Mouse (Mus musculus): Measurements from ENCODE around the gene 1700018B08Rik. TPM values are rescaled to one million over a fixed set of nuclear protein-coding genes. Genes with fewer than 3 reads are reported as not detected.

The 1700018B08Rik gene
- polyA plus RNA-seq (2017; shearing (Covaris generic)), result not detected

DNA sequence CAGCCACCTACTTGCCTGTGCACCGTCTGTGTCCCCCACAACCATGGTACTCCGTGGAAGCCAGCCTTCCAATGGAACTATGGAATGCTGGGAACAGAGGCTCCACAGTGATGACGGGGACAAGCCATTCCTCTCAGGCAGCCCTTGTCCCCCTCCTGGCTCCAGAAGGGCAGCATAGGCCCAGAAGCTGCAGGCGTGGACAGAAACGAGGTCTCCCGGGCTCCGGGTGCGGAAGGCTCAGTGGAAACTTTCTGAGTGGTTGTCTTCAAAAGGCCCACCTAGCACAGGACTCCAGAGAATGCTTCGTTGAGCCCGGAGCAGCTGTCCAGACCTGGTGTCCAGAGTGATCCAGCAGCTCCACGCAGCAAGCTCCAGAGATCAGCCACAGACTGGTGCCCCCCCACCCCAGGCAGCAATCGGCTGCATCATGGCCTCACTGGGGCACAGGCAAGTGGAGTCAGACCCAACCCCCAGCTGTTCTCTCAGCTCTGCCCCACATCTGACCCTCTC is at the start of gene 1700018B08Rik:
TSS of gene 1700018B08Rik (minus strand) at position 45 of the 510 bp plus-strand sequence.
- no peak for ATAC-seq

DNA sequence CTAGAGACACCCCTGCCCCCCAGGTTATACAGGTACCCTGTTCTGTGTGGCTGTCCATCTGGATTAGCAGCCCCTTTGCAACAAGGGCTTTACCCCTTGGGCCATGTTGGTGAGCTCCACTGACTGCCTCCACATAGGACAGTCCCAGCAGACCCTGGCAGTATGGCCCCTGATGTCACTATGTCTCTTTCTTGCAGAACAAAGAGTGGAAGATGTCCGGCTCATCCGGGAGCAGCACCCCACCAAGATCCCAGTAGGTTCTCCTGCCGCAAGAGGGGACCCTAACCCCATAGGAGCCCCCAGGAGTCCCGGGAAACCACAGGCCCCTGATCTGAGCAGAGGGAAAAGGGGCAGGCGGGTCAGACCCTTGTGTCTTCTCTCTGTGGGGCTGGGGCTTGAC is 49.2 kb upstream of the 1700018B08Rik start:
- no peak for ATAC-seq

DNA sequence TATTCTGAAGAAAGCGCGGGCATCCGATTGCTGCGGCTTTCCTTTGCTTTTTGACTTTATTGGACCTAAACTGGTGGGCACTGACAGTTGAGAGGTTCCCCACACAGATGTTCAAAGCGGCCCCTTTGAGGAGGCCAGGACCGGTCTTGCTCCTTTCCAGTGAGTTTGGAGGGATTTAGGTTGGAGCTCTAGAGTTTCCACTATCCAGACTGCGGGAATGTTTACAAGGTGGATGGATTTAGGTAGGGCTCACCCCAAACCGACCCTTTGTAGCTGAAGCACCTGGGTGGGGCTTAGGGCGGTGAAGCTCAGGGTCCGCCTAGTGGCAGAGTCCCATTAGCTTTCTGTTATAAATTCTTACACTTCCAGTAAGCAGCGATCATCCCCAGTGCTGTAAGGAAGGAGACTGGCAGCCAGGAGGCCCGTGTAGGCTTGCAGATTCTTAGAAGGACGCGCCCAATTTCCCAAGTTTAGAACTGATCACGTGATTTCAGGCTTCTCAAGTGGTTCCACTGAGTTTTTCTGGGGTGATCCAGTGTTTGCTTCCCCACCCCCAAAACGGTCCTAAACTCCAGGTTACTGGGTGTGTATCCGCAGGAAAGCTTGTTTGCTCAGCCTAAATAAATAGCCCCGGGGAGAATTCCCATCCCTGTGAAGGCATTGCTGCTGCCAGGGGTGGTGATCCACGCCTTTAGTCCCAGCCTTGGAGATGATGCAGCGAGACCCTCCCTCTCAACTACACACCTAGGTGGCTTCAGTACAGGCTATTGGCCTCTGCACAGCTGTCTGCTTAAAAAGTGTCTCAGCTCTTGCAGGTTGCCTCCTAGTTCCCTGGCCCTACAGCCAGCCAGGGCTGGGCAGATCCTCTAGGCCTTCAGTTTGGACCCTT is 47.3 kb upstream of the 1700018B08Rik start:
- peak; percentile 40 for ATAC-seq

DNA sequence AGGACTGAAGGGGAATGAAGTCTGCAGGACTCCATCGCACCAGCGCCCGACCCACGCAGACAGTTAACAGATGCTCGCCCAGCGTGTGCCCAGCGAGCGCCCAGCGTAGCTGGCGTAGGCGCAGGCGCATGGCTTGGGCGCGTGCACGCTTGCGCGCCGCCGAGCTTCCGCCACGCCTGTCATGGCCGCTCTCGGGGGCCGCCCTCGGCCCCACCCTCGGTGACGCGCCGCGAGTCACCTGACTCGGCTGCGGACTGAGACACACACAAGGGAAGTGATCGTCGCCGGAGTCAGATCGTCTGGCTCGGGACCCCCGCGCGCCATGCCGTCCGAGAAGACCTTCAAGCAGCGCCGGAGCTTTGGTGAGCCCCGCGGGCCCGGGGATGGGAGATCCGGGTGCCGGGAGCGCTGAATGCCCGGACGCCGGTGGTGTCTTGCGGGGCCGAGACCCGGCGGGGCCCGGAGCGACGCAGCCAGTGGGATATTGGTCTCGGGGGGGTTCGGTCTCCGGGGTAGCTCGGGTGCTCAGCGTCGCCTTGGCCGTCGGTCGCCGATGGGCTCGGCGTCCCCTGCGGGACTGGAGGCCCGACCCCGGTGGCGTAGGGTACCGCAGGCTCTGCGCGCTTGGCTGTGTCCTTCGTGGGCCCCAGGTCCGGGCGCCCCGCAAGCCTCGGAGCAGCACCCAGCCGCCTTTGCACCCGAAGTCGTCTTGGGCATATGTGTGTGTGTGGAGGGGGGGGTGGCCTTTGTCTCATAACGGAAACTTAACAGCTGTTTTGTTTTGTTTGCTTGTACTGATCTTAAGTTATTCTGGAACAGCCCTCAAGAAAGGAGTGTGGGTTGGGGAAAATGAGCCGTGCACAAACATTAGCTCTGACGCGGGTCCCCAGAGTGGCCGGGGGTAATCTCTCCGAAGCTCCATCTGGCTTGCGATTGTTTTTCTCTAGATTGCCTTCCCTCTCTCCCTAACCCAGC is 46.4 kb upstream of the 1700018B08Rik start, which contains the start of gene Map1lc3b:
TSS of gene Map1lc3b (plus strand) at position 159 of the 975 bp plus-strand sequence.
- peak; percentile 70 for ATAC-seq

DNA sequence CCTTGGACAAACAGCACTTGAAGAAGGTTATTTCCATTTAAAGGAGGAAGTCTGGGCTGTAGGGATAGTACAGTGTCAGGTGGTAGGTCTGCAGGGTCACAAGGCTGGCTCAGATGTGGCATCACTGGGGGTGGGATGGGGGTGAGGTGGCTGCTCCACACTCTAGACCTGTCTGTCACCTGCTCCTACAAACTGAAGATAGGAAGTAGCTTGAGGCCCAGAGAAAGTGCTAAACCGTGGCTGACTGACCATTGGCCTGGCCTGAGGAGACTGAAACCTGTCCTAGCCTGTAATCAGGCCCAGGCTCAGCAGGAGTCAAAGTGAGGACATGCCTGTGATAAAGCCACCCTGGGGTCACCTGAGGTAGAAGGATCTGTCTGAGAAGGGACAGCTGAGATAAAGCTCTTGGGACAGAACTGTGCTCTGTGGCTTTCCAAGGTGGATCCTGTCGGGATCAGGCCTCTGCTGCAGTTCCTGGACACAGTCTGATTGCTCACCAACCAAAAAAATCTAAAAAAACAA is 45.1 kb upstream of the 1700018B08Rik start:
- no peak for ATAC-seq

DNA sequence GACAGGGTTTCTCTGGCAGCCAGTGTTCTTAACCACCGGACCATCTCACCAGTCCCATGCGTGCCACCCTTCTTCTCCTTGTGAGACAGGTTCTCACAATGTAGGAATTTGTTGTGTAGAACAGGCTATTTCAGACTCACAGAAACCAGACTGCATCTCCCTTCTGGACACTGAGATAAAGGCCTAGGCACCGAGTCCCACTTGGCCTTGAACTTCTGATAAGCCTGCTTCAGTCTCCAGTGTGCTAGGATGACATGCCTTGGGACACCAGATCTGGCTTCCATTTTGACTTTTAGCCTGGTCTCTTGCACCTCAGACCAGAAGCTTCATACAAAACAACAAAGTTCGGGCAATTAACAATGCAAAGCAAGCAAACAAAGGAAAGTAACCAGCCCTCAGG is 44.6 kb upstream of the 1700018B08Rik start:
- no peak for ATAC-seq

DNA sequence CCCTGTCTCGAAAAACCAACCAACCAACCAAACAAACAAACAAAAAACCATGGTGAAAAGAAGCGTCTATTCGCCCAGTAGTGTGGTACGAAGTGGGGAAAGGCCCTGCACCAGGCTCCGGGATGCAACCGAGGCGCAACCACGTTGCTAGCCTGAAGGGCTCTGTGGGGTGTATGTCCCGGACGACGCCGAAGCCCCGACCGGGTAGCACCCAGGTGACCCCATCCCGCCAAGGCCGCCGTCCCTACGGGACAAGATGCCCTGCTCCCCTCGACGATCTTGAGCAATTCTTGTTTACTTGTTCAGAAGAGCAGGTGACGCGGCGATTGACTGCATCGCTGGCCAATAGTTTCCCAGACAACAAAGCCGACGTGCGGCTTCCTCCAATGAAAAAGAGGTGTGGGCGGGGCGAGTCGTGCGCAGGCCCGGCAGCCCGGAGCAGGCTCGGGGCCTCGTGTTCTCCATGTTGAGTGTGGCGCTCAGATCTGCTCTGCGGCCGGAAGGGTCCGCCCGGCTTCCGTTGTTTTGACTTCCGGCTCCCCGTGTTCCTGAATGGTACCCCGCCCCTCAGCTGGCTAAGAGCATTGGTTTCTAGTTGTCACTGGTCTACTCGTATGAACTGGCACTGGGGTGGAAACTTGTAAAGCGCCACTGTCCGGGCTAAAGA is 41.2 kb upstream of the 1700018B08Rik start:
- peak; percentile 89 for ATAC-seq

DNA sequence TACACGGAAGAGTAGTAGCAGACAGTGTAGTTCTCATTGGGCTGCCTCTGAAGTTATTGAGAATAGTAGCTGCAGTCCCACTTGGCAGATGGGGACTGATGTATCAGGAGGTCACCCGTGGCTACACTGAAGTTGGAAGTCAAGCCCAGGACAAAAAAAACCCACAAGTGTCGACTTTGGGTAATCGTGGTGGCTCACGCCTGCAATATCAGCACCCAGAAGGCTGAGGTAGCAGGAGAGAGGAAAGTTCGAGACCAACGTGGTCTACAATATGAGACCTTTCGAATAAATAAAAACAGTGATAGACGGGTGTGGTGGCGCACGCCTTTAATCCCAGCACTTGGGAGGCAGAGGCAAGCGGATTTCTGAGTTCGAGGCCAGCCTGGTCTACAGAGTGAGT is 40.6 kb upstream of the 1700018B08Rik start:
- ATAC-seq, result peak; percentile 0

DNA sequence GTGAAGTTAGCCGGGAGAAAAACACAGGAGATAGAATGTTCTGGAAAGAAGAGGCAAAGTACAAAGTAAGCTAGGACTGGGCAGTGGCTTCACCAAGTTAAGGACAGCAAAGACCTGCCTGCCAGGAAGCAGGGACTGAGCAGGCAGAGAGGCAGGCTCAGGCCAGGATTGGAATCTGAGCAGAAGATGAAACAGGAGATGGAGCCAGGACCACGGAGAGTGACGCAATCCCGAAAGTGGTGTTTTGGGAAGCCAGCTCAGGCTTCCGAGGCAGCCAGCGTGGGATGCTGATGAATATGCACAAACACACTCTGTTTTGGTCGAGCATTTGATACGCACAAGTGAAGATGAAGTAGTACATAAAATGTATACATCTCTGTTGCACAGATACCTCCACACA is 39.5 kb upstream of the 1700018B08Rik start:
- ATAC-seq, result no peak

DNA sequence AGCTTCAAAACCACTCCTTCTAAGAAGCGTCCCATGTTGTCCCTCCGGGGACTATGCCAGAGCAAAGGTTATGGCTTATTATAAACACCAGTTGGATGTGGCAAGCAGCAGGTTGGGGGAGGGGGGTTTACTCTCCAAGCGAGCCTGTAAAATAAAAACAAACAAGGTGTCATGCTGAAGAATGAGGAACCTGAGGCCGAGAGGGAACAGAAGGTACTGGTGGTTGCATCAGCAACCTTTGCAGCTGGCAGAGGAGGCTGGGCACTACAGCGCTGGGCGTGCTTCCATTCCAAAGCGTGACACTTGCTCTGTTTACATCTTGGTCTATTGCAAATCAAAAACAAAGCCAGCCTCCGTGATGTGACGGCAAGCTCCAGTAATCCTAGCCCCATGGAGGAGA is 36.3 kb upstream of the 1700018B08Rik start:
- ATAC-seq, result no peak

DNA sequence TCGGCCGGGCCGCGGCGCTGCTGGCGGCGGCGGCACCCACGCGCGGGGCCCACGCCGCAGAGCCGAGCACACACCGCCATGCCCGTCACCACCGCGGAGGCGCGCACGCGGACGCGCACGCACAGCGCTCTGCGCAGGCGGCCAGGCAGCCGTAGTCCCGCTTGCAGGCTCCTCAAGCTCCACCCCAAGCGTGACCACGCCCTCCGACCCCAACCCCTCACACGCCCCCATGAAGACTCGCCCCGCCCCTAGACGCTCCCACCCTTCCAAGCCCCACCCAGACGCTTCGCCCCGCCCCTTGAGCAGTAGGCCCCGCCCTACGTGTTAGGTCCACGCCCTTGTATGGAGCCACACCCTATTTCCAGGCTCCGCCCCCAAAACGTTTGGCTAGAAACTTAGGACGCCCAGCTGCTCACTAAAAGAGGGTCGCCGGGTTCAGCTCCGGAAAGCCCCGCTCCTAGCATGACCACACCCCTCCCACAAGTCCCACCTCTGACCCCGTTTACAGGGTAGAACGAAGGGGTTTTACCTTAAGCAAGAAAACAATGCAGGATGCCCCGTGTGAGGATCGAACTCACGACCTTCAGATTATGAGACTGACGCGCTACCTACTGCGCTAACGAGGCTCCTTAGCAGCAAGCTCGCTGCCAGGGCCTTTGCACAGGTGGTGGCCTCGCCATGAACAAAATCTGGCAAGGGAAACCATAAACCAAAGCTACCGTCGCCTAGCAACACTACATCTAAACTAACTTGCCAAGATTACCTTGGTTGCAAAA is 34.7 kb upstream of the 1700018B08Rik start, which contains the start of gene Fbxo31:
TSS of gene Fbxo31 (minus strand) at position 131 of the 776 bp plus-strand sequence.
- peak; percentile 72 for ATAC-seq

DNA sequence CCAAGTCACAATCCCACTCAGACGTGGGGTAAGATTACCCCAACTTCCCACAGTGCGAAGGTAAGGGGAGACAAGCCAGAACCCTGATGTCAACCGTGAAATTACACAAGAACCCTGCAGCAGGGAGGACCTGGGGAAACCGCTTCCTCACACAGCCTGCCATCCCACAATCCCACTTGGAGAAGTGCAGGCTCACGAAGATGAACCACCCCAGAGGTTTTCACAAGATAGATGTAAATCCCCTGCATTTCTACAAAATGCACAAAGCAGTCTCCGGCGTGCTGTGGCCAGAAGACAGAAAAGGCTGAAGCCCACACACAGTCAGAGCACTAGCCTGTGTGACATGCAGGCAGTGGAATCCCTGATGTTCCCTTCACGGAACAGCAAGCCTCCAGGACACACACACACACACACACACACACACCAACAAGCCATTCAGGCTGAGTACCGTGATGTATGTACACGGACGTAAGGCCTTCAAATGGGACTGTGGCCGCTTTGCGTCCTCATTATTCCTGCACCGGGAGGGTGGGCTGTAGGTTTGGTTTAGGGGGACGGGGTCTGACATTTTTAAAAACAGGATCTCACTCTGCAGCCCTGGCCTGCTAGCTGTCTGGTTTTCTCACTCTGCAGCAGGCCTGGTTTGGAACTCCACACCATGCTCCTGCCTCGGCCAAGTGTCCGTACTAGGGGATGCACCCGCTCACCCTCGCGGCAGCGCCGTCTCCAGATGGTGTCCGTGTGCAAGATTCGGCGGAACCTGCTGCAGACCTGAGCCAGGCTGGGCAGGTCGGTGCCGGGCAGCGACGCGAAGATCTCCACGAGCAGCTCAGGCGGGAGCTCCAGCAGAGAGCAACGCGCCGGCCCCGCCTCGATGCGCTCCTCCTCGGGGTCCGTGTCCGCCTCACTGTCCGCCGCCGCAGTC is 33.9 kb upstream of the 1700018B08Rik start:
- peak; percentile 4 for ATAC-seq

DNA sequence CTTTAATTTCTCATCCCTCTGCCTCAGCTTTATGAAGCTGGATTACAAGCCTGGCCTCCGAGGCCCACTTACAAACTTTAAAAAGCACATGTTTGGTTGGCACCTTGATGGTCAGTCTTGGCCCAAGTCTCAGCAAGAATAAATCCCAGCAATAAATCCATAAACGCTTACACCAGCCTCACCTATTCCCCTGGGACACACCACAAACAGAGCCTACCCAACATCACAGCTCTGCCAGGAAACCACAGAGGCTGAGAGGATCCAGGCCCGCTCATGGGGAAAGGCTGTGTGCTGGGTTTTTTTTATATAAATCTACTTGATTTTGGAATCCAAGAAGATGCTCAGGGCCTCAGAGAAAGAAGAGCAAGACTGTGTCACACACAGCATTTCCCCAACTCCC is 31.5 kb upstream of the 1700018B08Rik start:
- ATAC-seq, result no peak

DNA sequence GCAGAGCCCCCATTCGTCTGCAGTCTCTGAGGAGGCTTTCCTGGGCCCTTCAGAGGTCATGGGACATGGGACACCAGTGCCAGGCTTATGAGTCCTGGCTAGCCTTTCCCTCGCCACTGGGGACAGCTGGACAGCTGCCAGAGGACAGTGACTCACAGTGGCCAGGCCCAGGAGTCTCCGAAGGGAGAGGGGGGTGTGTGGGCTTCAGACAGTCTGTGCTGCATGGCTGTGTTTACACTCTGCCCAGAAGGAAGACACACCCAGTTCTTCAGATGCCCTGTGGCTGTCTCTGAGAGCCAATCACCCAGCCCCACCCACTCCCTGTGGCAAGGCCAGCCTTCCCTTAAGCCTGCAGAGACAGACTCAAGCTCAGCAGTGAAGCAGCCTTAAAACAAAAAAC is 29.2 kb upstream of the 1700018B08Rik start:
- no peak for ATAC-seq

DNA sequence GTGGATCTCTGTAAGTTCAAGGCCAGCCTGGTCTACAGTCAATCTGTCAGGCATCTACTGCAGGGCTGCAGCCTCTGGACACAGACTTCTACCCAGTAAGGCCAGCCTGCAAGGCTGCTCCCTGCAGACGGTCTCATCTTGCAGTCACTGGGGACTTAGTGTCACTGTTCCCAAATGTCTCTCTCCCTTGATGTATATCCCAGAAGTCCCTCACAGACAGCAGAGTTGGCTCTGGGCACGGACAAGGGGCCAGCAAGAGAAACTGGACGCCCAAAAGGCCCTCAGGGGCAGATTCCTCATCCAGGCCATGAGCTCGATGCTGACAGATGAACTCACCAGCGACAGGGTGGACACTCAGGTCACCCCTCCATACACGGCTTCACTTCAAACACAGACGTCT is 28.0 kb upstream of the 1700018B08Rik start:
- ATAC-seq, result no peak

DNA sequence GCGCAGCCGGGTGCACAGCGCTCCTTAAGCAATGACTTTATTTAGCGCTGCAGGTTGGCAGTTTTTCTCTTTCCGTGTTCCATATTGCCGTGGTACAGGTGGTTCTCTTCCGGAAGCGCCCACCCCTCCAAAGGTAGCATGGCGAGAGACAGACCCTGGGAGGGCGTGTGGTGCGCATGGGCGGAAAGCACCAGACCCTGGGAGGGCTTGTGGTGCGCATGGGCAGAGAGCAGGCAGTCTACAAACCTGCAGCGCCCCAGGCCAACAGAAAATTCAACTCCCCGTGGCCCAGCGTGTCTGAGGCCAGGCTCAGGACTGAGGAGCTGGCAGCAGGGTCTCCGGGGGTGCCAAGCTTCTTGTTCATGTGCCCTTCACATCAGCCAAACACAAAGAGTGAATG is 26.7 kb upstream of the 1700018B08Rik start:
- ATAC-seq, result no peak

DNA sequence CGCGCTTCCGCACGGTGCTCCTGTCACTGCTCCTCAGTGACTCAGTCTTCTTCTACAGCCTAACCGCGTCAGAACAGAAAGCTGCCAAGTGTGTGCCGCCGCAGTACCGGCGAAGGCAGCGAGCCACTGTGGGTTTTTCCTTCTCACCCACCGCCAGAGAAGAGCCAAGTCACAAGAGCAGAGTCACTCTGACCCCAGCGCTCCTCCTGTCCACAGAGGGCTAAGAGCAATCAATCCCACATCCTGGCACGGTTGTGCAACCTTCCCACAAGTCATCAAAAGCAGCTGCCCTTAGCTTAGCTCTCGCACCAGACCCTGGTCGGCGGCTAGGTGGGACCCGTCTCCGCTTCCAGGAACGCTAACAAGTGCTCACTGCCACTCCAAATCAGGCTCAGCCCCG is 26.2 kb upstream of the 1700018B08Rik start:
- ATAC-seq, result no peak

DNA sequence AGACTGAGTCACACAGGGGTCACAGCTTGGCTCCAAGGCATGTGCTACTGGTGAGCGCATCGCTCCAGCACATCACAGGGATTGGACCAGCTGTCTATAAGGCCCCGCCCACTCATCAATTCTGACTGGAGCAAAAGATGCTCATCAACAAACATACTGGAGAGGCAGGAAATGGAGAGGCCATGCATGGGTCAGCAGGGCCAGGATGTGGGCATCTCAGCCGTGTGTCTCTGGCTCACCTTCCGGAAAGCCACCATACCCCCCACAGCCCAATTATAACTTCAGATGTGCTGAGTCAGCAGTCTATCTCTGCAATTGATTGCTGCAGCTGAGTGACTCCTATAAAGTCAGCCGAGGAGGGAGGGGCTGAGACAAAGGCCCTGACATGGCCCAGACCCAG is 24.2 kb upstream of the 1700018B08Rik start:
- ATAC-seq, result peak; percentile 60

DNA sequence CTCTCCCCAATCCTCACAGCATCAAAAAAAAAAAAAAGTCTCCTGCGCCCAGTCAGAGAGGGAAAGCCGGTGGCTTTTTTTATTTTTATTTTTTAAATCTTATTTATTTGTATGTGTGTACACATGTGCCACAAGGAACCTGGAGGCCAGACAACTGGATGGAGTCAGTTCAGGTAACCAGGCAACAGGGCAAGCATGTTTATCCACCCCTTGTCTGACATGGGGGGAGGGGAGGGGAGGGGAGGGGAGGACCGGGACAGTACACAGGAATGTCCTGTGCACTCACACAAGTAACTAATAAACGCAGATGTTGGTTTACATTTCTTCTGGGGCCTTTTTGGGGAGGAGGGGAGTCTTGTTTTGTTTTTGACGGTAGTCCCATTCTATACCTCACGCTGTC is 19.6 kb upstream of the 1700018B08Rik start:
- ATAC-seq, result no peak

DNA sequence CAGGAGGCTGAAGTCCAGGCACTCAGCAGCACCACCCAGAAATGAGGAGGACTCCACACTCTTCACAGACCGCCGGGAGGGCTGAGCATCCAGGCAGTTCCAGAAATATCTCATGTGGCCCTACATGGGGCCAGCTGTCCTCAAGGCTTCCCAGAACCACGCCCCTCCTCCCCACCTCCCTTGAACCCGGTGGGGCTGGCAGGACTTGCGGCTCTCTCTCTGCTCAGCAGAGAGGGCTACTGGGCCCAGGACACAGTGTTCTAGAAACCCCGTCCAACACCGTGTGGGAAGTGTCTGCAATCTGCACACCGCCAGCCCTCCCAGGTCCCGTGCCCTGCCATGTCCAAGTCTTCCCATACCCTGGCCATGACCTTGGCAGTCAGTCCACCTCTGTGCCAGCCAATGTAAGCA is 18.8 kb upstream of the 1700018B08Rik start:
- no peak for ATAC-seq
